Mouse (Mus musculus): ENCODE data around the gene Bola1. TPM values are rescaled to one million over a fixed set of nuclear protein-coding genes. Genes with fewer than 3 reads are reported as not detected.
A peak's percentile ranks its signal among the peaks of the same experiment; 100 is the strongest.

Bola1 gene
- polyA plus RNA-seq, 1 experiment, result 38.3 TPM

GRCm38 (mm10) chr3:96234914-96235313 lies 15.4 kb upstream of the Bola1 start:
- no peak for TF ChIP-seq CTCF (IDR thresholded peaks at IDR 0.05; ENCODE audit: control insufficient read depth, insufficient read depth, insufficient replicate concordance, low read depth, low read length)
- no peak for TF ChIP-seq POLR2A (IDR thresholded peaks at IDR 0.05; ENCODE audit: control insufficient read depth, low read depth, low read length)
- Histone ChIP-seq H3K4me3 (ENCODE audit: control insufficient read depth, low read depth, low read length) (no peak overlapping the region), H3K27ac (ENCODE audit: control insufficient read depth, insufficient read depth, low read depth, low read length) (no peak overlapping the region), H3K27me3 (ENCODE audit: control insufficient read depth, insufficient read depth, low read length) (no peaks in the 10 kb centered on the region), H3K4me1 (ENCODE audit: control insufficient read depth, insufficient read depth, low read length) (peaks cover 3% of the 10 kb centered on the region; the same call in 1 of the 2 replicates), H3K36me3 (ENCODE audit: control insufficient read depth, insufficient read depth, low read length) (no peaks in the 10 kb centered on the region)

- Histone ChIP-seq H3K27ac (ENCODE audit: control insufficient read depth, insufficient read depth, low read depth, low read length) (no peak overlapping the region; the same call in 1 of the 2 replicates), H3K4me1 (ENCODE audit: control insufficient read depth, insufficient read depth, low read length) (no peaks in the 10 kb centered on the region), H3K4me3 (ENCODE audit: control insufficient read depth, low read depth, low read length) (no peak overlapping the region), H3K36me3 (ENCODE audit: control insufficient read depth, insufficient read depth, low read length) (no peaks in the 10 kb centered on the region), H3K27me3 (ENCODE audit: control insufficient read depth, insufficient read depth, low read length) (no peaks in the 10 kb centered on the region)
- TF ChIP-seq POLR2A (IDR thresholded peaks at IDR 0.05; ENCODE audit: control insufficient read depth, low read depth, low read length) (no peak), CTCF (IDR thresholded peaks at IDR 0.05; ENCODE audit: control insufficient read depth, insufficient read depth, insufficient replicate concordance, low read depth, low read length) (no peak)
Observed at GRCm38 (mm10) chr3:96231758-96232120, 12.2 kb upstream of the Bola1 start.

- Histone ChIP-seq H3K4me1 (ENCODE audit: control insufficient read depth, insufficient read depth, low read length) (no peaks in the 10 kb centered on the region), H3K27me3 (ENCODE audit: control insufficient read depth, insufficient read depth, low read length) (no peaks in the 10 kb centered on the region), H3K4me3 (ENCODE audit: control insufficient read depth, low read depth, low read length) (no peak overlapping the region), H3K36me3 (ENCODE audit: control insufficient read depth, insufficient read depth, low read length) (no peaks in the 10 kb centered on the region), H3K27ac (ENCODE audit: control insufficient read depth, insufficient read depth, low read depth, low read length) (peak overlapping the region; percentile 40; the same call in 1 of the 2 replicates)
- no peak for TF ChIP-seq CTCF (IDR thresholded peaks at IDR 0.05; ENCODE audit: control insufficient read depth, insufficient read depth, insufficient replicate concordance, low read depth, low read length)
- no peak for TF ChIP-seq POLR2A (IDR thresholded peaks at IDR 0.05; ENCODE audit: control insufficient read depth, low read depth, low read length)
Observed at GRCm38 (mm10) chr3:96230910-96231757, 11.6 kb upstream of the Bola1 start.

GRCm38 (mm10) chr3:96230404-96230803 lies 10.9 kb upstream of the Bola1 start:
- Histone ChIP-seq H3K27ac (ENCODE audit: control insufficient read depth, insufficient read depth, low read depth, low read length) (no peak overlapping the region), H3K4me3 (ENCODE audit: control insufficient read depth, low read depth, low read length) (no peak overlapping the region), H3K4me1 (ENCODE audit: control insufficient read depth, insufficient read depth, low read length) (no peaks in the 10 kb centered on the region), H3K36me3 (ENCODE audit: control insufficient read depth, insufficient read depth, low read length) (no peaks in the 10 kb centered on the region), H3K27me3 (ENCODE audit: control insufficient read depth, insufficient read depth, low read length) (no peaks in the 10 kb centered on the region)
- TF ChIP-seq POLR2A (IDR thresholded peaks at IDR 0.05; ENCODE audit: control insufficient read depth, low read depth, low read length), result no peak
- TF ChIP-seq CTCF (IDR thresholded peaks at IDR 0.05; ENCODE audit: control insufficient read depth, insufficient read depth, insufficient replicate concordance, low read depth, low read length), result no peak

- Histone ChIP-seq H3K27me3 (ENCODE audit: control insufficient read depth, insufficient read depth, low read length) (no peaks in the 10 kb centered on the region), H3K36me3 (ENCODE audit: control insufficient read depth, insufficient read depth, low read length) (no peaks in the 10 kb centered on the region), H3K4me1 (ENCODE audit: control insufficient read depth, insufficient read depth, low read length) (no peaks in the 10 kb centered on the region), H3K4me3 (ENCODE audit: control insufficient read depth, low read depth, low read length) (no peak overlapping the region), H3K27ac (ENCODE audit: control insufficient read depth, insufficient read depth, low read depth, low read length) (no peak overlapping the region)
- TF ChIP-seq CTCF (IDR thresholded peaks at IDR 0.05; ENCODE audit: control insufficient read depth, insufficient read depth, insufficient replicate concordance, low read depth, low read length), result no peak
- no peak for TF ChIP-seq POLR2A (IDR thresholded peaks at IDR 0.05; ENCODE audit: control insufficient read depth, low read depth, low read length)
Observed at GRCm38 (mm10) chr3:96228828-96229227, 9.3 kb upstream of the Bola1 start.

GRCm38 (mm10) chr3:96226695-96227648 lies 7.5 kb upstream of the Bola1 start:
- Histone ChIP-seq H3K4me1 (ENCODE audit: control insufficient read depth, insufficient read depth, low read length) (no peaks in the 10 kb centered on the region), H3K4me3 (ENCODE audit: control insufficient read depth, low read depth, low read length) (no peak overlapping the region), H3K27me3 (ENCODE audit: control insufficient read depth, insufficient read depth, low read length) (no peaks in the 10 kb centered on the region), H3K27ac (ENCODE audit: control insufficient read depth, insufficient read depth, low read depth, low read length) (no peak overlapping the region), H3K36me3 (ENCODE audit: control insufficient read depth, insufficient read depth, low read length) (no peaks in the 10 kb centered on the region)
- TF ChIP-seq CTCF (IDR thresholded peaks at IDR 0.05; ENCODE audit: control insufficient read depth, insufficient read depth, insufficient replicate concordance, low read depth, low read length) (no peak), POLR2A (IDR thresholded peaks at IDR 0.05; ENCODE audit: control insufficient read depth, low read depth, low read length) (no peak)

- Histone ChIP-seq H3K27ac (ENCODE audit: control insufficient read depth, insufficient read depth, low read depth, low read length) (no peak overlapping the region), H3K4me3 (ENCODE audit: control insufficient read depth, low read depth, low read length) (no peak overlapping the region), H3K36me3 (ENCODE audit: control insufficient read depth, insufficient read depth, low read length) (no peaks in the 10 kb centered on the region), H3K27me3 (ENCODE audit: control insufficient read depth, insufficient read depth, low read length) (no peaks in the 10 kb centered on the region), H3K4me1 (ENCODE audit: control insufficient read depth, insufficient read depth, low read length) (no peaks in the 10 kb centered on the region; the same call in 1 of the 2 replicates)
- no peak for TF ChIP-seq POLR2A (IDR thresholded peaks at IDR 0.05; ENCODE audit: control insufficient read depth, low read depth, low read length)
- TF ChIP-seq CTCF (IDR thresholded peaks at IDR 0.05; ENCODE audit: control insufficient read depth, insufficient read depth, insufficient replicate concordance, low read depth, low read length), result no peak
Observed at GRCm38 (mm10) chr3:96225421-96225820, 5.9 kb upstream of the Bola1 start.

All from testis, adult 2 months (tissue).